Mouse (Mus musculus) heart, postnatal 0 days (tissue): ENCODE results near the gene Zfp326. TPM values are rescaled to one million over a fixed set of nuclear protein-coding genes. Genes with fewer than 3 reads are reported as not detected.

Experiments
- ATAC-seq: fragments of 200-750 bp; cut with Nextera tagmentation; 2 replicates; pipeline ENCODE4 v1.8.0; 2017; ENCODE audit warnings: low read depth, moderate number of reproducible peaks, moderate library complexity; ENCODE audit not compliant: insufficient read depth
- DNase-seq: peaks from one replicate; pipeline ENCODE4 v3.0.0-alpha.2; 2016; ENCODE audit warnings: low spot score
- H3K27ac ChIP-seq: fragments of 300-500 bp; sonication (generic); 2 replicates; pipeline ENCODE4 v1.5.1; 2014; ENCODE audit warnings: low read depth, mild to moderate bottlenecking
- H3K27me3 ChIP-seq: fragments of 300-500 bp; sonication (generic); 2 replicates; pipeline ENCODE4 v1.6.1; 2014; ENCODE audit warnings: low read length, mixed read lengths; ENCODE audit not compliant: control insufficient read depth, insufficient read depth
- H3K36me3 ChIP-seq: fragments of 300-500 bp; sonication (generic); replicated peaks from 2 replicates; pipeline ENCODE4 v1.6.1; 2014; ENCODE audit warnings: low read length, mixed read lengths; ENCODE audit not compliant: control insufficient read depth, insufficient read depth
- H3K4me1 ChIP-seq: fragments of 300-500 bp; sonication (generic); 2 replicates; pipeline ENCODE4 v1.6.1; 2014; ENCODE audit warnings: antibody characterized with exemption; ENCODE audit not compliant: control insufficient read depth, insufficient read depth
- H3K4me2 ChIP-seq: fragments of 300-500 bp; sonication (generic); 2 replicates; pipeline ENCODE4 v1.6.1; 2014; ENCODE audit warnings: low read depth, mild to moderate bottlenecking, low read length, moderate library complexity
- H3K4me3 ChIP-seq: fragments of 300-500 bp; sonication (generic); 2 replicates; pipeline ENCODE4 v1.5.1; 2014; ENCODE audit warnings: low read depth, low read length
- H3K9ac ChIP-seq: fragments of 300-500 bp; sonication (generic); replicated peaks from 2 replicates; pipeline ENCODE4 v1.6.1; 2014; ENCODE audit warnings: low read depth, low read length, mixed read lengths
- H3K9me3 ChIP-seq: fragments of 300-500 bp; sonication (generic); replicated peaks from 2 replicates; pipeline ENCODE4 v1.6.1; 2016; ENCODE audit warnings: low read length; ENCODE audit not compliant: control insufficient read depth
- CTCF ChIP-seq: IDR thresholded peaks from 2 replicates; pipeline ENCODE4 v1.5.1; 2016; ENCODE audit warnings: antibody characterized with exemption, control low read depth, low read depth
- EP300 ChIP-seq: IDR thresholded peaks from 2 replicates; pipeline ENCODE4 v1.6.1; 2016; ENCODE audit warnings: antibody characterized with exemption, low read depth
- WGBS: fragments of 180-500 bp; shearing (Covaris S2); extraction: QIAGEN DNeasy Blood & Tissue Kit; methylation state at CpG from one replicate; pipeline ENCODE4 v1.1.7; 2014; 5-methylcytosine and 5-hydroxymethylcytosine counted together
- polyA plus RNA-seq: library from polyadenylated mRNA; unstranded; fragments of >200 nt; fragmentation: Nextera tagmentation; extraction: Ambion mirVana; gene quantifications from 2 replicates; pipeline ENCODE4 v1.2.1, GENCODE M21; 2015
- total RNA-seq: library from RNA; depleted of rRNA; stranded (reverse); fragments of >200 nt; gene quantifications from 2 replicates; pipeline ENCODE4 v1.2.3, GENCODE M21; 2014; ENCODE audit warnings: low replicate concordance

The Zfp326 gene
- total and polyA plus RNA-seq, 2 experiments from 2014 or later: 1.8 to 26.7 TPM

GRCm38 (mm10) chr5:105867427-105867826 lies 8.9 kb upstream of the Zfp326 start:
- TF ChIP-seq CTCF: no peak
- TF ChIP-seq EP300: no peak
- Histone ChIP-seq H3K4me1 (peaks cover 10% of the 10 kb centered on the region), H3K9ac (no peak overlapping the region), H3K9me3 (no peaks in the 10 kb centered on the region), H3K4me3 (peak overlapping the region; percentile 1; the same call in 1 of the 2 replicates), H3K36me3 (no peaks in the 10 kb centered on the region), H3K27me3 (no peaks in the 10 kb centered on the region), H3K4me2 (peak overlapping the region; percentile 36), H3K27ac (peak overlapping the region; percentile 30)
- WGBS: 24% methylated on average over 4 of the region's 4 CpGs
- ATAC-seq: no peak
- DNase-seq: no peak

GRCm38 (mm10) chr5:105867841-105868447 lies 8.4 kb upstream of the Zfp326 start:
- ATAC-seq (peak; percentile 71; the same call in 1 of the 2 replicates), DNase-seq (peak; percentile 78)
- H3K9ac ChIP-seq: no peak overlapping the region
- H3K4me1 ChIP-seq: peaks cover 13% of the 10 kb centered on the region
- H3K4me2 ChIP-seq: peak overlapping the region; percentile 36
- peak overlapping the region; percentile 30 for H3K27ac ChIP-seq
- TF ChIP-seq CTCF (no peak), EP300 (no peak)
- H3K9me3 ChIP-seq: no peaks in the 10 kb centered on the region
- peak overlapping the region; percentile 1; the same call in 1 of the 2 replicates for H3K4me3 ChIP-seq
- WGBS: 43% methylated on average over 16 of the region's 16 CpGs
- no peaks in the 10 kb centered on the region for H3K27me3 ChIP-seq
- no peaks in the 10 kb centered on the region for H3K36me3 ChIP-seq

GRCm38 (mm10) chr5:105868593-105868992 lies 7.8 kb upstream of the Zfp326 start:
- peak overlapping the region; percentile 30; the same call in 1 of the 2 replicates for H3K27ac ChIP-seq
- WGBS: 26% methylated on average over 3 of the region's 3 CpGs
- no peaks in the 10 kb centered on the region for H3K9me3 ChIP-seq
- no peaks in the 10 kb centered on the region for H3K36me3 ChIP-seq
- H3K4me3 ChIP-seq: no peak overlapping the region
- no peaks in the 10 kb centered on the region for H3K27me3 ChIP-seq
- no peak overlapping the region for H3K4me2 ChIP-seq
- TF ChIP-seq CTCF (peak; percentile 92), EP300 (no peak)
- DNase-seq (peak; percentile 76), ATAC-seq (peak; percentile 70; the same call in 1 of the 2 replicates)
- H3K9ac ChIP-seq: no peak overlapping the region
- H3K4me1 ChIP-seq: peaks cover 16% of the 10 kb centered on the region

DNA sequence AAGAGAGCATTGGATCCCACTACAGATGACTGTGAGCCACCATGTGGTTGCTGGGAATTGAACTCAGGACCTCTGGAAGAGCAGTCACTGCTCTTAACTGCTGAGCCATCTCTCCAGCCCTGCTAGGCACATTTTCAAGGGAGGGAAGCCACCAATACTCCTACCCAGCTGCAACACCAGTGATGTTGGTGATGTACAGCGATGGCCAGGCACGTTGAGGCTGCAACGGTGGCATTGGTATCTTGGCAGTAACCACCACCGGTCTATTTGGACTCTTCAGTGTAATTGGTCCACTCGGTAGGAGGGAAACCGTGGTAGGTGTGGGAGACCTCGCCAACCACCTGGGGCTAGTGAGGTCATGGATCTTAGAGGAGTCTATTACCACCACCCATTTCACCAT lies 6.6 kb upstream of the Zfp326 start:
- Histone ChIP-seq H3K4me2 (no peak overlapping the region), H3K27me3 (no peaks in the 10 kb centered on the region), H3K4me1 (peaks cover 16% of the 10 kb centered on the region), H3K36me3 (no peaks in the 10 kb centered on the region), H3K27ac (no peak overlapping the region), H3K4me3 (no peak overlapping the region), H3K9ac (no peak overlapping the region), H3K9me3 (no peaks in the 10 kb centered on the region)
- TF ChIP-seq CTCF (no peak), EP300 (no peak)
- 75% methylated on average over 7 of the region's 7 CpGs for WGBS
- DNase-seq (no peak), ATAC-seq (no peak)

- 66% methylated on average over 3 of the region's 3 CpGs for WGBS
- no peaks in the 10 kb centered on the region for H3K27me3 ChIP-seq
- DNase-seq: no peak
Measured at GRCm38 (mm10) chr5:105871140-105871539, 5.2 kb upstream of the Zfp326 start.

DNA sequence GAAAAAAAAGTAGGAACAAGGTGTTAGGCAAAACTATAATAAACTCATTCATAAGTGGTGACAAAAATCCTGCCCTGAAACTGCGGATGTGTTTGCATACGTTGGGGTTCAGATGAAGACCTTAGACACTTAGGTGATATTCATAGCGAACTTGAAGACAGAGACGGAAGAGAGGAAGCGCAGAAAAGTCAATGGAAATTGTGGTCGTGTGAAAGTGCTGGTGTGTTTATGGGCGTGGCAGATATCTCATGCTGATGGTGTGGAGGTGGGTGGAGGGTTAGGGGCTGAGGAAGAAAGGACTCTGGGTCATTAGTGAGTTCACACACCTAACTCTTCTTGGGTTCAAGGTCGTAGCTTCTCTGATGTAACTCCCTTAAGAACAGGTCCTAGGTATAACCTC lies 4.2 kb upstream of the Zfp326 start:
- Histone ChIP-seq H3K4me1 (peaks cover 16% of the 10 kb centered on the region), H3K9ac (no peak overlapping the region), H3K27ac (no peak overlapping the region), H3K36me3 (no peaks in the 10 kb centered on the region), H3K27me3 (no peaks in the 10 kb centered on the region), H3K4me3 (no peak overlapping the region), H3K4me2 (no peak overlapping the region), H3K9me3 (no peaks in the 10 kb centered on the region)
- TF ChIP-seq CTCF (no peak), EP300 (no peak)
- no peak for DNase-seq
- ATAC-seq: no peak
- WGBS: 79% methylated on average over 8 of the region's 8 CpGs

More at GRCm38 (mm10) chr5:105871140-105871539, 5.2 kb upstream of the Zfp326 start:
- Histone ChIP-seq H3K4me1 (peaks cover 16% of the 10 kb centered on the region), H3K4me2 (no peak overlapping the region), H3K4me3 (no peak overlapping the region), H3K9me3 (no peaks in the 10 kb centered on the region), H3K27ac (no peak overlapping the region), H3K36me3 (no peaks in the 10 kb centered on the region), H3K9ac (no peak overlapping the region)
- no peak for TF ChIP-seq CTCF
- no peak for ATAC-seq
